Mouse (Mus musculus) E14TG2a.4 (cell line): ENCODE results near the gene Slc7a11.

Experiments used
- CTCF ChIP-seq: conservative IDR thresholded peaks from 2 replicates; pipeline ENCODE4 v1.5.1; 2014; ENCODE audit warnings: low read length
- NANOG ChIP-seq: IDR thresholded peaks from 2 replicates; pipeline ENCODE4 v1.6.1; 2014; ENCODE audit warnings: borderline replicate concordance, low read length, mixed read lengths

DNA sequence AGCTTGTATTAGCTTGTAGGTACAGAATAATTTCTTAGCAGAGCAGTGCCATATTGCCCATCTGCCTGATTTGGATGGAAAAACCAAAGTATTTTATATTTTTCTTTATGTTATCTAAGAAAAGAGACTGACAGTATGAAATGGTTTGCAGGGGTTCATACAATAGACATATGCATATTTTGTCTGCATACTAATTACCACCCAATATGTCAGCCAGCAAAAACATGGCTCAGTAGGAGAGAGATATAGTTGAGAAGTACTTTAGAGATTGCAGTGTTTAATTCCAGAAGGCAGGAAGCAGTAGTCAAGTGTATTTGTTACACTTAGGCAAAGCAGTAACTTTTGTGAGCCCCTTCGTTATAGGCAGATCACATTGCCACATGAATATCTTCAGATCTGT lies 182.7 kb downstream of the Slc7a11 start:
- no peak for TF ChIP-seq CTCF
- no peak for TF ChIP-seq NANOG
